18 mouse cellular contexts compared by ENCODE assay signal in the genomic region with DNA sequence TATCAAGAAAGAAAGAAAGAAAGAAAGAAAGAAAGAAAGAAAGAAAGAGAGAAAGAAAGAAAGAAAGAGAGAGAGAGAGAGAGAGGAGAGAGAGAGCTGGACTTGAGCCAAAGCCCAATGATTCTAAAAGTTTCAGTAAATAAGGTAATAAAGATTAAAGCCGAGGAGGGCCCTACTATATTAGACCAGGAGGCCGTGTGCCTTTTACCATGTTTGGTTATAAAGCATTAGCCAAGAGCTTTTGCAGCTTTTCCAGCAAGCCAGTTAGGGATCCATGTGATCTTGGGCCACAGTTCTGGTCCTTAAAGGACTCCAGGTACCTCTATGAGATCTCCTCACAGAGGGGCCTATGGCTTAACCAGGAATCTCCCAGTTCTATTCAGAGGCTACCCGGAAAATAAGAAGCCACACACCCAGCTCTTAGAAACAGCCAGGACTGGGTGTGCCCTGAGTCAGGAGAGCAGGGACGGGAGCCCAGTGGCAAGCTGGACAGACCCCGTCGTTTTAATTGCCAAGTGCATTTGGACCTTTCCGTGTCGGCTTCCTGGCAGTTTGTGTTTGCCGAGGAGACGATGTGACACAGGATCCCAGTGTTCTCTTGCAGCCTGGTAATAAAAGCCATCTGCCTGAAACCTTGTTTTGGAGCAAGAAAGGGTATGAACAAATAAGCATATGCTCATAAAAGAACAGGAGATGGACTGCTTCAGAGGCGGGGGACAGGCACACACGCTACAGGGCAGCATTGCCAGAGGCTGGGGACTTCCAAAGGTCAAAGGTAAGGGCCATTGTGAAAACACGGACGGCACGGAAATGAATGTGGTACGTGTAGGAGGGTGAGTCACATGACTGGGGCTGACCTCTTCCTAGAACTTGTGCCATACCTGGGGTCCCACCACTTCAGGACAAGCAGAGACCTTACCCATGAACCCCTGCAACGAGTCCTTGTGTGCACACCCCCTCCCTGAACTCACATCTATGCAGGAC. TPM values are rescaled to one million over a fixed set of nuclear protein-coding genes. Genes with fewer than 3 reads are reported as not detected.
DNase-seq lines count a peak whose midpoint lies in the region; ATAC-seq and TF ChIP-seq lines count a peak whose summit lies in the region.
"Had no signal": no experiment of that assay in that cellular context is flagged by ENCODE, and none has a peak within 500 bp of the region (broad histone marks: within the 10 kb centered on the region; RNA-seq: fewer than 3 reads in every experiment).

No protein-coding gene starts in this region.

- peak; percentile 35; the same call in 1 of the 2 replicates for ATAC-seq in liver, embryonic 16.5 days (ENCODE audit: low read depth)
- no peak for ATAC-seq in liver, postnatal 0 days
- peak; percentile 77 for ATAC-seq in intestine, embryonic 15.5 days
- 0 out of 2 replicates have a peak, but pooled peaks have one; percentile 30 for ATAC-seq in stomach, postnatal 0 days (ENCODE audit: low FRiP score, low TSS enrichment)
- no peak for ATAC-seq in erythroid progenitor cell, adult 5-6 weeks (replicated peaks; ENCODE audit: low FRiP score, poor library complexity, severe bottlenecking)
- ATAC-seq: forebrain, embryonic 14.5 days; liver, embryonic 12.5 days; lung, postnatal 0 days; midbrain, embryonic 15.5 days had no signal

- TF ChIP-seq EP300 in liver, postnatal 0 days (IDR thresholded peaks at IDR 0.05; ENCODE audit: low read depth): no peak
- no peak for TF ChIP-seq EP300 in stomach, postnatal 0 days (optimal IDR thresholded peaks at IDR 0.05)

- no peak overlapping the region for H3K27ac ChIP-seq in liver, embryonic 16.5 days (ENCODE audit: low read length)
- H3K27ac ChIP-seq in liver, postnatal 0 days (ENCODE audit: low read depth): no peak overlapping the region
- H3K27ac ChIP-seq in intestine, embryonic 15.5 days: peak overlapping the region; percentile 78
- H3K27ac ChIP-seq in stomach, postnatal 0 days (replicated peaks): no peak overlapping the region
- H3K27ac ChIP-seq: heart, embryonic 10.5 days; hindbrain, embryonic 12.5 days; liver, embryonic 12.5 days; midbrain, embryonic 15.5 days had no signal

- H3K9me3 ChIP-seq in liver, embryonic 16.5 days (replicated peaks; ENCODE audit: control insufficient read depth, low read length): no peaks in the 10 kb centered on the region
- no peaks in the 10 kb centered on the region for H3K9me3 ChIP-seq in liver, postnatal 0 days (ENCODE audit: low read length)
- H3K9me3 ChIP-seq in intestine, embryonic 15.5 days: no peaks in the 10 kb centered on the region
- no peaks in the 10 kb centered on the region for H3K9me3 ChIP-seq in stomach, postnatal 0 days (ENCODE audit: control insufficient read depth, low read length)
- H3K9me3 ChIP-seq: heart, embryonic 10.5 days; hindbrain, embryonic 12.5 days; liver, embryonic 12.5 days; midbrain, embryonic 15.5 days had no signal

- TF ChIP-seq CTCF in liver, postnatal 0 days (IDR thresholded peaks at IDR 0.05; ENCODE audit: low read depth): no peak
- no peak for TF ChIP-seq CTCF in stomach, postnatal 0 days (IDR thresholded peaks at IDR 0.05; ENCODE audit: low read depth)

- no peak overlapping the region for H3K9ac ChIP-seq in liver, embryonic 16.5 days (ENCODE audit: low read depth, low read length)
- no peak overlapping the region for H3K9ac ChIP-seq in liver, postnatal 0 days (replicated peaks)
- no peak overlapping the region for H3K9ac ChIP-seq in intestine, embryonic 15.5 days
- H3K9ac ChIP-seq in stomach, postnatal 0 days (ENCODE audit: low read length): no peak overlapping the region
- H3K9ac ChIP-seq: hindbrain, embryonic 12.5 days; liver, embryonic 12.5 days; midbrain, embryonic 15.5 days had no signal

- peaks cover 8% of the 10 kb centered on the region; the same call in 1 of the 2 replicates for H3K27me3 ChIP-seq in liver, embryonic 16.5 days (ENCODE audit: control insufficient read depth, insufficient read depth, low read depth, low read length)
- H3K27me3 ChIP-seq in liver, postnatal 0 days (ENCODE audit: insufficient read depth, low read length): peaks cover 5% of the 10 kb centered on the region; the same call in 1 of the 2 replicates
- peaks cover 9% of the 10 kb centered on the region for H3K27me3 ChIP-seq in intestine, embryonic 15.5 days (replicated peaks)
- peaks cover 5% of the 10 kb centered on the region; the same call in 1 of the 2 replicates for H3K27me3 ChIP-seq in stomach, postnatal 0 days (ENCODE audit: control insufficient read depth, insufficient read depth, low read length)
- H3K27me3 ChIP-seq: CH12.LX had no signal

- 55% methylated on average over 17 of the region's 17 CpGs for WGBS in liver, embryonic 16.5 days (ENCODE audit: insufficient replicate concordance)
- 56% methylated on average over 17 of the region's 17 CpGs for WGBS in liver, postnatal 0 days (ENCODE audit: insufficient replicate concordance)
- WGBS in intestine, embryonic 15.5 days: 39% methylated on average over 17 of the region's 17 CpGs
- WGBS in stomach, postnatal 0 days: 52% methylated on average over 17 of the region's 17 CpGs

- DNase-seq in embryo, embryonic 10 days (ENCODE audit: low spot score): peak; percentile 40
- DNase-seq in embryo, embryonic 9.5 days (ENCODE audit: extremely low spot score): no peak
- DNase-seq in liver, postnatal 0 days: no peak
- no peak for DNase-seq in stomach, postnatal 0 days (ENCODE audit: low spot score)
- DNase-seq in urinary bladder, postnatal 4 days (ENCODE audit: low spot score in 2 of 2): no peak
- DNase-seq: heart, postnatal 10 days; kidney, adult 2 months; kidney, postnatal 25 days had no signal

- H3K4me3 ChIP-seq in liver, embryonic 16.5 days (ENCODE audit: low read depth, low read length): no peak overlapping the region
- no peak overlapping the region for H3K4me3 ChIP-seq in liver, postnatal 0 days (ENCODE audit: low read depth, low read length)
- H3K4me3 ChIP-seq in intestine, embryonic 15.5 days (replicated peaks): no peak overlapping the region
- H3K4me3 ChIP-seq in stomach, postnatal 0 days (ENCODE audit: low read depth, low read length): no peak overlapping the region
- H3K4me3 ChIP-seq: heart, embryonic 10.5 days; hindbrain, embryonic 12.5 days; liver, embryonic 12.5 days; midbrain, embryonic 15.5 days had no signal

- H3K36me3 ChIP-seq in liver, embryonic 16.5 days (ENCODE audit: control insufficient read depth, insufficient read depth): no peaks in the 10 kb centered on the region
- H3K36me3 ChIP-seq in liver, postnatal 0 days (replicated peaks; ENCODE audit: insufficient read depth, low read length): no peaks in the 10 kb centered on the region
- no peaks in the 10 kb centered on the region for H3K36me3 ChIP-seq in intestine, embryonic 15.5 days
- no peaks in the 10 kb centered on the region for H3K36me3 ChIP-seq in stomach, postnatal 0 days (ENCODE audit: control insufficient read depth, insufficient read depth, low read length)
- H3K36me3 ChIP-seq: heart, embryonic 10.5 days; hindbrain, embryonic 12.5 days; liver, embryonic 12.5 days; midbrain, embryonic 15.5 days had no signal

- H3K4me1 ChIP-seq in liver, embryonic 16.5 days (ENCODE audit: control insufficient read depth, low read depth, low read length): no peaks in the 10 kb centered on the region
- H3K4me1 ChIP-seq in liver, postnatal 0 days (ENCODE audit: insufficient read depth): peaks cover 3% of the 10 kb centered on the region; the same call in 1 of the 2 replicates
- H3K4me1 ChIP-seq in intestine, embryonic 15.5 days (replicated peaks): peaks cover 5% of the 10 kb centered on the region
- H3K4me1 ChIP-seq in stomach, postnatal 0 days (replicated peaks; ENCODE audit: control insufficient read depth, insufficient read depth): no peaks in the 10 kb centered on the region
- H3K4me1 ChIP-seq: midbrain, embryonic 15.5 days had no signal

- H3K4me2 ChIP-seq in liver, embryonic 16.5 days (ENCODE audit: low read depth, low read length): no peak overlapping the region
- H3K4me2 ChIP-seq in liver, postnatal 0 days (ENCODE audit: low read depth, low read length): no peak overlapping the region
- peak overlapping the region; percentile 15 for H3K4me2 ChIP-seq in intestine, embryonic 15.5 days (replicated peaks)
- no peak overlapping the region for H3K4me2 ChIP-seq in stomach, postnatal 0 days (replicated peaks; ENCODE audit: low read depth)
- H3K4me2 ChIP-seq: hindbrain, embryonic 12.5 days; liver, embryonic 12.5 days; midbrain, embryonic 15.5 days had no signal

RNA-seq across cellular contexts. Expression of a gene that starts 48.8 kb away (rescaled TPM):
- 30.0 and 32.0 TPM in 2 replicates for polyA plus RNA-seq in liver, embryonic 16.5 days (2015; fragmentation: Nextera tagmentation; extraction: Ambion mirVana)
- 17.2 and 18.9 TPM in 2 replicates for polyA plus RNA-seq in liver, postnatal 0 days (2015; fragmentation: Nextera tagmentation; extraction: Ambion mirVana)
- 55.1 and 62.1 TPM in 2 replicates for polyA plus RNA-seq in intestine, embryonic 15.5 days (2015; fragmentation: Nextera tagmentation; extraction: Ambion mirVana)
- 18.9 and 19.8 TPM in 2 replicates for polyA plus RNA-seq in stomach, postnatal 0 days (2015; fragmentation: Nextera tagmentation; extraction: Ambion mirVana)
- 44.3 and 52.8 TPM in 2 replicates for total RNA-seq in erythroid progenitor cell, adult 5-6 weeks (2015; ENCODE audit: low replicate concordance)
- 18.5 and 52.9 TPM in 2 replicates for total RNA-seq in erythroid progenitor cell, adult 5-6 weeks (2017; ENCODE audit: low replicate concordance)

Comparison
In these comparisons a context has a peak if more than half of its experiments do, and no peak if none do; other contexts are left out.
1. ATAC-seq: peak in liver, embryonic 16.5 days (single experiment), intestine, embryonic 15.5 days (single experiment) and stomach, postnatal 0 days (single experiment); none in liver, postnatal 0 days (single experiment) and erythroid progenitor cell, adult 5-6 weeks (single experiment).